Mouse (Mus musculus) limb, embryonic 15.5 days (tissue): ENCODE data around the gene Arhgap15. TPM values are rescaled to one million over a fixed set of nuclear protein-coding genes. Genes with fewer than 3 reads are reported as not detected.

Experiments used
- polyA plus RNA-seq: library from polyadenylated mRNA; unstranded; fragments of >200 nt; fragmentation: Nextera tagmentation; extraction: Ambion mirVana; gene quantifications from 2 replicates; pipeline ENCODE4 v1.2.1, GENCODE M21; 2015

The Arhgap15 gene
- polyA plus RNA-seq, 1 experiment from 2014 or later, result 2.7 TPM

Other genes starting within 250 kb of the Arhgap15 start
- gene Kynu, start 193.5 kb upstream of the Arhgap15 start, polyA plus RNA-seq, result 0.22 and 0.24 TPM in 2 replicates